Mouse (Mus musculus): ENCODE measurements around the gene Acp5. TPM values are rescaled to one million over a fixed set of nuclear protein-coding genes. Genes with fewer than 3 reads are reported as not detected.
A peak's percentile ranks its signal among the peaks of the same experiment; 100 is the strongest.

The Acp5 gene
- total and polyA plus RNA-seq, 3 experiments: 15.6 to 17.4 TPM; not detected in 1

DNA sequence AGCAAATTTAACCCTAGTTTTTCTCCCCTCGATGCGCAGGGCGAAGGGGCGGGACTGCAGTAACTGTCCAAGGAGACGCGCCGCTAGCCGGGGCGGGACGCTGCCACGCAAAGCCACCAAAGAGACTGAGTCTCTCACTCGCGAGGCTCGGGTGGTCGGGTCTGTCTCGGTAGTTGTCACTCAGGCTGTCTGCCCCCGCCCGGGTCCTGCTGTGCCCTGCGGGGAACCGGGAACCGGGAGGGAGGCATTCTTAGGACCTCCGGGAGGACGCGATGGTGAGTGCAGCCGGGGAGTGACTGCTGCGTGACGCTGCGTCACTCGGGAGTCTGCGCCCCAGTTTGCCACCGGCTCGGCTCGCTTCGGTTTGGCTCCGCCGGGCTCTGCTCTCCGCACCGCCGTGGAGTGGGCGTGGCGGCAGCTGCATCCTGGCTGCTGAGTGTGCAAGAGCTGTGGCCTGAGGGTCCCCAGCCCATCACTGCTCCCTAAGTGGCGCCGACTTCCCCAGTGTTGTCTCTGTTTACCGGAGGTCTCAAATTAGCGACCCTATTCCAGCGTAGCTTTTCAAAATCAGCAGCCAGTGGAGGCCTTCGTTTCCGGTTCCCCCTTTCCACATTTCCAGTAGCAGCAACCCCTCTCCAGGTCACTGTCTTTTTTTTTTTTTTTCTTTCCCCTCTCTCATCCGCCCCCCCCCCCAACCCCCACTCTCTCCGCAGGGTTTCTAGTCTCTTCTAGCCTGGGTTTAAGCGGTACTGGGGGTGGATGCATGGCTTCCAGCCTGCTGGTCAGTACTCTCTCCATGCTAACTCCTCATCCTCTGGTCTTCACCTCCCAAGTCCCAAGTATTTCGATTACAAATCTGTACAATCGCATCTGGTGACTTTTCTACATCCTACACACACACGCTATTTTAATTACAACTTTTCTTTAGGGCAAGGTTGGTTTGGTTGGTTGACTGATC lies 29.5 kb upstream of the Acp5 start:
- TF ChIP-seq E2F4 (IDR thresholded peaks at IDR 0.05; ENCODE audit: borderline replicate concordance, low read depth, low read length) (no peak), HCFC1 (IDR thresholded peaks at IDR 0.05; ENCODE audit: low read depth, low read length) (0 out of 2 replicates have a peak, but pooled peaks have one; percentile 32), SIN3A (IDR thresholded peaks at IDR 0.05; ENCODE audit: low read length) (peak; percentile 57), ZKSCAN1 (IDR thresholded peaks at IDR 0.05; ENCODE audit: low read depth, low read length) (no peak), CHD1 (IDR thresholded peaks at IDR 0.05; ENCODE audit: low read depth, low read length) (no peak), POLR2AphosphoS2 (IDR thresholded peaks at IDR 0.05; ENCODE audit: low read length) (no peak), NRF1 (IDR thresholded peaks at IDR 0.05; ENCODE audit: insufficient read depth, low read depth, low read length, poor library complexity, severe bottlenecking) (peak; percentile 41; the same call in 1 of the 2 replicates), BHLHE40 (IDR thresholded peaks at IDR 0.05; ENCODE audit: borderline replicate concordance, low read depth, low read length) (0 out of 2 replicates have a peak, but pooled peaks have one; percentile 12), MXI1 (IDR thresholded peaks at IDR 0.05; ENCODE audit: low read depth, low read length) (0 out of 2 replicates have a peak, but pooled peaks have one; percentile 32), GATA1 (IDR thresholded peaks at IDR 0.05; ENCODE audit: low read depth, low read length) (no peak), MAZ (IDR thresholded peaks at IDR 0.05; ENCODE audit: low read depth, low read length) (0 out of 2 replicates have a peak, but pooled peaks have one; percentile 10), MEF2A (IDR thresholded peaks at IDR 0.05; ENCODE audit: extremely low read depth, insufficient replicate concordance, low read depth, low read length, poor library complexity, severe bottlenecking) (no peak), USF2 (IDR thresholded peaks at IDR 0.05; ENCODE audit: borderline replicate concordance in 1 of 2, insufficient read depth in 1 of 2, low read depth in 1 of 2, low read length in 2 of 2) (no peak), CHD2 (IDR thresholded peaks at IDR 0.05; ENCODE audit: low read length) (no peak), TBP (IDR thresholded peaks at IDR 0.05; ENCODE audit: low read depth, low read length) (no peak), ELF1 (IDR thresholded peaks at IDR 0.05; ENCODE audit: low read depth, low read length) (no peak), ZMIZ1 (IDR thresholded peaks at IDR 0.05; ENCODE audit: low read depth, low read length) (0 out of 2 replicates have a peak, but pooled peaks have one; percentile 26), MAFK (IDR thresholded peaks at IDR 0.05; ENCODE audit: borderline replicate concordance, low read depth, low read length) (no peak), ETS1 (IDR thresholded peaks at IDR 0.05; ENCODE audit: low read depth, low read length) (peak; percentile 5; the same call in 1 of the 2 replicates), NELFE (IDR thresholded peaks at IDR 0.05; ENCODE audit: low read depth, low read length) (peak; percentile 30), ZNF384 (IDR thresholded peaks at IDR 0.05; ENCODE audit: low read depth, low read length) (peak; percentile 51; the same call in 1 of the 2 replicates), POLR2A (IDR thresholded peaks at IDR 0.05; ENCODE audit: control insufficient read depth in 1 of 2, insufficient read depth in 1 of 2, low read depth in 1 of 2, low read length in 2 of 2, poor library complexity in 1 of 2) (peak; percentile 27 to 39; a peak in 2 of 4 replicates)
- H3K4me1 ChIP-seq (ENCODE audit: control insufficient read depth in 1 of 2, insufficient read depth in 2 of 2, low read length in 2 of 2): peaks cover 0 to 3% of the 10 kb centered on the region in 2 experiments; a peak in 1 of 4 replicates
- no peaks in the 10 kb centered on the region for H3K36me3 ChIP-seq (ENCODE audit: control insufficient read depth in 1 of 2, insufficient read depth in 2 of 2, low read length in 2 of 2)
- DNase-seq (ENCODE audit: low read depth, low spot score): peak; percentile 67
- H3K9ac ChIP-seq (ENCODE audit: control insufficient read depth, low read depth, low read length, poor library complexity, severe bottlenecking): peak overlapping the region; percentile 60
- H3K27ac ChIP-seq (ENCODE audit: control insufficient read depth, low read depth, low read length): no peak overlapping the region
- H3K4me3 ChIP-seq (ENCODE audit: control insufficient read depth in 1 of 2, insufficient read depth in 1 of 2, low read depth in 2 of 2, low read length in 2 of 2): peak overlapping the region; percentile 48 to 59
- no peaks in the 10 kb centered on the region for H3K27me3 ChIP-seq (ENCODE audit: control insufficient read depth in 1 of 2, insufficient read depth in 2 of 2, low read length in 2 of 2)
- H3K79me2 ChIP-seq (ENCODE audit: control insufficient read depth, insufficient read depth, low read length, poor library complexity): no peaks in the 10 kb centered on the region
- H3K9me3 ChIP-seq (replicated peaks; ENCODE audit: insufficient read depth, low read length): no peaks in the 10 kb centered on the region

Data from MEL (cell line).